Mouse (Mus musculus): ENCODE data around the gene Exoc2. TPM values are rescaled to one million over a fixed set of nuclear protein-coding genes. Genes with fewer than 3 reads are reported as not detected.

The Exoc2 gene
- polyA plus RNA-seq, 1 experiment, result 12.6 TPM

DNA sequence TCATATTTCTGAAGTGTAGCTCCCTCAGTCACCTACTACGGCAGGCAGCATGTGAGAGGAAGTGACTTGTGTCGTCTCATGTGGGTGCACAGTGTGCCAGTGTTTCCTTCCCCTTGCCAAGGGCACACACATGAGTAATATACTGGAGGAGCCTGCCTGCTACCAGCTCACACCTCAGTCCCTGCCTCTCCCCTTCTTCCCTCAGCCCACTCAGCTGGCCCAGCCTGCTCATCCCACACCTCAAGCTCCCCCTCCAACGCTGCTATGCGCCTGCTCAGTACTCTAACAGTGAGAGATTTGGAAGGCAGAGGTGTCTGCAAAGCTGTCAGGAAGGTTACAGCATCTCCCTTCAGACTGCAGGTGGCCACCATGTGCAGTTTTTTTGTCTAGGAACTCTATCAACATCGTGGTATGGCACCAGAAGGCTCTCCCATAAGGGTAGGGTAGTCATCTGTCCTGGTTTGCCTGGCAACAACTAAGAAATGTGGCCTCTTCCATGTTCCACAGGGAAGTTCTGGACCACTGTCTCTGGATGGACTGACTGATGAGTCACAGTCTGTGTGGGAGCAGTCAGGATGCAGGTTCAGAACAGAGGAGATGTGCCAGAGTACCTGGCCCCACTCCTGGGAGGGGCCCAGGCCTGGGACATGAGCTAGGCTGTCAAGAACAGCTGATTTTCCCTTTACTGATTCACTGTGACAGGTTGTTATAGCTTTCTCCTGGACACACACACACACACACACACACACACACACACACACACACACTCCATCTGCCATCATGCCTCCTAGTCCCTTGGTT is 187.5 kb downstream of the Exoc2 start:
- Histone ChIP-seq H3K4me3 (no peak overlapping the region), H3K4me2 (ENCODE audit: low read depth) (no peak overlapping the region), H3K79me2 (ENCODE audit: control insufficient read depth, insufficient read depth) (no peaks in the 10 kb centered on the region), H3K27me3 (ENCODE audit: control insufficient read depth, insufficient read depth, insufficient read length) (no peaks in the 10 kb centered on the region), H3ac (ENCODE audit: control insufficient read depth, insufficient read length) (no peak overlapping the region), H3K36me3 (ENCODE audit: control insufficient read depth, insufficient read depth) (no peaks in the 10 kb centered on the region)
- TF ChIP-seq MAX (IDR thresholded peaks at IDR 0.05; ENCODE audit: low read depth), result no peak

DNA sequence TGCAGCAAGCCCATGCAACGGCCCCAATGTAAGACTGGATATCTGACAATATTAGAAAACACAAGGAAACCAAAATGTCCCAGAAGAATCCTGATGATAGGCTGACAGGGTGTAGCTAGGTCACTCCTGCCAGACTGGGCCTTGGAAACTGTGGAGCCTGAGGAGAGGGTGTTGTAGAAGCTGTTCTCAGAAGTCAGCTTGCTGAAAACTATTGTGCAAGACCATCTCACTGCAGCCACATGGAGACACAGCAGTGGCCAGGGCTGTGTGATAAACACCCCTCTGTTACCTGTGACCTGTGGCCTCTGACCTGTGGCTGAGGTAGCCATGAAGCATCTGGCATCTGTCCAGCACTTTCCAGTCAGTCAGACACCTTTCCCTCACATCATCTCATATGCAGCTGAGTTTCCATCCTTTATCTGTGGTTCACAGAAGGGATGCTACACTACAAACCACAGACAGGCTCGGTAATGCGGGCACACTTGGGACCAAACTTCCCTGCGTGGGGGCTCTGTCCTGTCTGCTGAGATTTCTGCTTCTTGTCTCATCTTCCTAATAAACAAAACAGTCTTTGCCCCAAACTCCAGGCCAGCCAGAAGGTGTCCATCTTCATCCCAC is 188.4 kb downstream of the Exoc2 start:
- Histone ChIP-seq H3K79me2 (ENCODE audit: control insufficient read depth, insufficient read depth) (no peaks in the 10 kb centered on the region), H3K27me3 (ENCODE audit: control insufficient read depth, insufficient read depth, insufficient read length) (no peaks in the 10 kb centered on the region), H3ac (ENCODE audit: control insufficient read depth, insufficient read length) (no peak overlapping the region), H3K4me2 (ENCODE audit: low read depth) (no peak overlapping the region), H3K4me3 (no peak overlapping the region), H3K36me3 (ENCODE audit: control insufficient read depth, insufficient read depth) (no peaks in the 10 kb centered on the region)
- TF ChIP-seq SRF (IDR thresholded peaks at IDR 0.05; ENCODE audit: control insufficient read depth, insufficient read length, low read depth) (no peak), USF1 (IDR thresholded peaks at IDR 0.05; ENCODE audit: low read depth) (no peak), E2F4 (IDR thresholded peaks at IDR 0.05; ENCODE audit: insufficient read depth) (no peak), POLR2AphosphoS2 (IDR thresholded peaks at IDR 0.05; ENCODE audit: insufficient read length, low read depth) (no peak), POLR2A (IDR thresholded peaks at IDR 0.05; ENCODE audit: insufficient read length, low read depth) (no peak), TCF3 (IDR thresholded peaks at IDR 0.05; ENCODE audit: insufficient read length, low read depth) (no peak), MYOD1 (IDR thresholded peaks at IDR 0.05; ENCODE audit: control insufficient read depth in 1 of 3, insufficient read length in 2 of 3, low read depth in 2 of 3) (no peak), MYOG (IDR thresholded peaks at IDR 0.05; ENCODE audit: control insufficient read depth in 1 of 3, insufficient read depth in 1 of 3, insufficient read length in 2 of 3, low read depth in 2 of 3) (no peak), CEBPB (IDR thresholded peaks at IDR 0.05; ENCODE audit: insufficient read depth, poor library complexity, severe bottlenecking) (no peak), REST (IDR thresholded peaks at IDR 0.05; ENCODE audit: insufficient read depth, insufficient read length) (no peak), TCF12 (IDR thresholded peaks at IDR 0.05; ENCODE audit: insufficient read depth, poor library complexity, severe bottlenecking) (no peak)

DNA sequence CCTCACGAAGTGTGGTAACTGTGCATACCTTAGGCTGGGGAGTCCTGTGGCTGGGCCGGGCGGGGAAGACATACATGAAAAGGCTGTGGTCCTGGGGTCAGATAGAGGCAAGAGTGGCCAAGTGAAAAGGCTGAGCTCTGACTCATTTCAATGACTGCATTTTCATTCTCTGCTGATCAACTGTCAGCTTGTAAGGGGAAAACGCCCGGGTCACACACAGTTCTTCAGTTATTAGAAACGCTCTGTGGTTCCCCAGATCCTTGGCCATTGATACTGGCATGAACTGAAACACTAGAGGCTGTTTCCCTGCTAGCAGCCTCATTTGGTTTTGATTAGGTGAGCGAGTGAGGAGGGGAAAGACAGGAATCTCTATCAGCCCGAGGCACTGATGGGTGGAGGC is 191.5 kb downstream of the Exoc2 start:
- no peak overlapping the region for H3K4me3 ChIP-seq
- H3ac ChIP-seq (ENCODE audit: control insufficient read depth, insufficient read length), result no peak overlapping the region
- peak overlapping the region; percentile 69 for H3K4me2 ChIP-seq (ENCODE audit: low read depth)
- no peaks in the 10 kb centered on the region for H3K36me3 ChIP-seq (ENCODE audit: control insufficient read depth, insufficient read depth)
- H3K79me2 ChIP-seq (ENCODE audit: control insufficient read depth, insufficient read depth), result no peaks in the 10 kb centered on the region
- H3K27me3 ChIP-seq (ENCODE audit: control insufficient read depth, insufficient read depth, insufficient read length), result no peaks in the 10 kb centered on the region
- TF ChIP-seq POLR2AphosphoS2 (IDR thresholded peaks at IDR 0.05; ENCODE audit: insufficient read length, low read depth) (no peak), MAX (IDR thresholded peaks at IDR 0.05; ENCODE audit: low read depth) (no peak), CEBPB (IDR thresholded peaks at IDR 0.05; ENCODE audit: insufficient read depth, poor library complexity, severe bottlenecking) (no peak), USF1 (IDR thresholded peaks at IDR 0.05; ENCODE audit: low read depth) (no peak), TCF3 (IDR thresholded peaks at IDR 0.05; ENCODE audit: insufficient read length, low read depth) (no peak), POLR2A (IDR thresholded peaks at IDR 0.05; ENCODE audit: insufficient read length, low read depth) (no peak), E2F4 (IDR thresholded peaks at IDR 0.05; ENCODE audit: insufficient read depth) (no peak), REST (IDR thresholded peaks at IDR 0.05; ENCODE audit: insufficient read depth, insufficient read length) (no peak), MYOD1 (IDR thresholded peaks at IDR 0.05; ENCODE audit: control insufficient read depth in 1 of 3, insufficient read length in 2 of 3, low read depth in 2 of 3) (no peak), MYOG (IDR thresholded peaks at IDR 0.05; ENCODE audit: control insufficient read depth in 1 of 3, insufficient read depth in 1 of 3, insufficient read length in 2 of 3, low read depth in 2 of 3) (no peak), TCF12 (IDR thresholded peaks at IDR 0.05; ENCODE audit: insufficient read depth, poor library complexity, severe bottlenecking) (no peak), SRF (IDR thresholded peaks at IDR 0.05; ENCODE audit: control insufficient read depth, insufficient read length, low read depth) (no peak)

DNA sequence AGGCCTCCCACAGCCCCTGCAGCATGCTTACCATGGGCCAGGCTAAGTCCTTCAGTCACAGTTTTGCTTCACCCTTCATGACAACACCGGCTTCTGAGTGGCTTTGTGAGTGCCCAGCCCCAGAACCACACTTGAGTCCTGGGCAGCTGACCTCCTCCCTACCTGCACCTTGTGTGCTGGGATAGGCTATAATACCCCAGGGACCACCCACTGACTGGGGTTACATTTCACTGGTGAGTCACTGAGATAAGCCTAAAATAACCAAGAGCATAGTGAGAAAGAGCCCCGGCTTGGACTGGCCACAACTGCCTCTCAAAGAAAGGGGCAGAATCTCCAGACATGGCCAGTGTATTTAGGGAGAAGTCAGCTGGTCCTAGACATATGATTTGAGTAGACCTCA is 192.0 kb downstream of the Exoc2 start:
- no peak for TF ChIP-seq REST (IDR thresholded peaks at IDR 0.05; ENCODE audit: insufficient read depth, insufficient read length)
- TF ChIP-seq MYOD1 (IDR thresholded peaks at IDR 0.05; ENCODE audit: control insufficient read depth in 1 of 3, insufficient read length in 2 of 3, low read depth in 2 of 3), result peak in 1 of 3 experiments; percentile 53
- TF ChIP-seq TCF12 (IDR thresholded peaks at IDR 0.05; ENCODE audit: insufficient read depth, poor library complexity, severe bottlenecking), result no peak
- TF ChIP-seq TCF3 (IDR thresholded peaks at IDR 0.05; ENCODE audit: insufficient read length, low read depth), result no peak
- no peak for TF ChIP-seq POLR2AphosphoS2 (IDR thresholded peaks at IDR 0.05; ENCODE audit: insufficient read length, low read depth)
- no peak for TF ChIP-seq POLR2A (IDR thresholded peaks at IDR 0.05; ENCODE audit: insufficient read length, low read depth)
- no peak for TF ChIP-seq SRF (IDR thresholded peaks at IDR 0.05; ENCODE audit: control insufficient read depth, insufficient read length, low read depth)
- no peak for TF ChIP-seq USF1 (IDR thresholded peaks at IDR 0.05; ENCODE audit: low read depth)
- peak in 1 of 3 experiments; percentile 46 for TF ChIP-seq MYOG (IDR thresholded peaks at IDR 0.05; ENCODE audit: control insufficient read depth in 1 of 3, insufficient read depth in 1 of 3, insufficient read length in 2 of 3, low read depth in 2 of 3)
- TF ChIP-seq MAX (IDR thresholded peaks at IDR 0.05; ENCODE audit: low read depth), result no peak
- no peak for TF ChIP-seq CEBPB (IDR thresholded peaks at IDR 0.05; ENCODE audit: insufficient read depth, poor library complexity, severe bottlenecking)
- TF ChIP-seq E2F4 (IDR thresholded peaks at IDR 0.05; ENCODE audit: insufficient read depth), result no peak
- Histone ChIP-seq H3K36me3 (ENCODE audit: control insufficient read depth, insufficient read depth) (no peaks in the 10 kb centered on the region), H3ac (ENCODE audit: control insufficient read depth, insufficient read length) (no peak overlapping the region), H3K4me2 (ENCODE audit: low read depth) (peak overlapping the region; percentile 69), H3K4me3 (no peak overlapping the region), H3K79me2 (ENCODE audit: control insufficient read depth, insufficient read depth) (no peaks in the 10 kb centered on the region), H3K27me3 (ENCODE audit: control insufficient read depth, insufficient read depth, insufficient read length) (no peaks in the 10 kb centered on the region)
